In genomic region chr2:25983159-25983907, GRCm38 (mm10) we compare ENCODE assay signal across 8 mouse cellular contexts. TPM values are rescaled to one million over a fixed set of nuclear protein-coding genes. Genes with fewer than 3 reads are reported as not detected.
A peak's percentile ranks its signal among the peaks of the same experiment; 100 is the strongest.
DNase-seq lines count a peak whose midpoint lies in the region; ATAC-seq lines count a peak whose summit lies in the region.

Gene Camsap1, minus strand, starts transcription at chr2:25983282.

- peak within 1 kb of the TSS; percentile 88 for H3K4me2 ChIP-seq in lung, embryonic 16.5 days (ENCODE audit: low read depth, low read length)

- peaks cover 36% of the 10 kb centered on the region for H3K4me1 ChIP-seq in lung, embryonic 16.5 days (replicated peaks; ENCODE audit: control insufficient read depth, insufficient read depth, low read length)

- peak within 1 kb of the TSS; percentile 77 for H3K27ac ChIP-seq in lung, embryonic 16.5 days (ENCODE audit: low read length)

- peak within 1 kb of the TSS; percentile 96 for H3K9ac ChIP-seq in lung, embryonic 16.5 days (ENCODE audit: low read length)

- under 1% methylated on average over 37 of the region's 64 CpGs for WGBS in lung, embryonic 16.5 days

- H3K9me3 ChIP-seq in lung, embryonic 16.5 days (ENCODE audit: control insufficient read depth, low read length) = no peaks in the 10 kb centered on the region

- ATAC-seq in hematopoietic stem cell, adult 5-6 weeks (replicated peaks in 1 of 2; ENCODE audit: insufficient read depth in 1 of 2, low FRiP score in 2 of 2, low TSS enrichment in 1 of 2, low read depth in 1 of 2, poor library complexity in 2 of 2, severe bottlenecking in 2 of 2) = peak; percentile 98 to 99
- ATAC-seq in lung, embryonic 16.5 days (ENCODE audit: low read depth) = peak; percentile 99

- H3K36me3 ChIP-seq in lung, embryonic 16.5 days (ENCODE audit: control insufficient read depth, insufficient read depth, low read length) = no peaks in the 10 kb centered on the region

- DNase-seq in MEL-GATA-1-ER (ENCODE audit: extremely low read depth, low read depth) = peak; percentile 98
- DNase-seq in cerebellum, adult 8-10 months = peak; percentile 100
- peak; percentile 99 for DNase-seq in forelimb bud, embryonic 11.5 days (ENCODE audit: low read depth, low spot score)
- DNase-seq in layer of hippocampus, adult 9-10 months (ENCODE audit: low spot score) = peak; percentile 93
- DNase-seq in ovary, postnatal 10 days (ENCODE audit: low spot score) = peak; percentile 91
- DNase-seq in thymus, postnatal 10 days (ENCODE audit: low spot score in 2 of 2) = peak; percentile 95 to 96

- H3K27me3 ChIP-seq in lung, embryonic 16.5 days (ENCODE audit: control insufficient read depth, insufficient read depth, low read depth, low read length) = no peaks in the 10 kb centered on the region

- H3K4me3 ChIP-seq in lung, embryonic 16.5 days (ENCODE audit: low read length) = peak within 1 kb of the TSS; percentile 88

RNA-seq across cellular contexts. Expression of gene Camsap1, which starts in this region (rescaled TPM):
- total RNA-seq in hematopoietic stem cell, adult 5-6 weeks (2017) = 18.2 and 41.0 TPM in 2 replicates
- polyA plus RNA-seq in lung, embryonic 16.5 days (2015; fragmentation: Nextera tagmentation; extraction: Ambion mirVana) = 5.6 and 5.8 TPM in 2 replicates

Comparison
In these comparisons a context has a peak if more than half of its experiments do, and no peak if none do; other contexts are left out.
1. Peak in every context shown above with its lines: DNase-seq, ATAC-seq, H3K4me3 ChIP-seq and H3K27ac ChIP-seq.